Mouse (Mus musculus): ENCODE data around the gene Slc25a12.

GRCm38 (mm10) chr2:71256581-71256980 lies 111.0 kb downstream of the Slc25a12 start:
- no peak for TF ChIP-seq CTCF (IDR thresholded peaks at IDR 0.05; ENCODE audit: borderline replicate concordance, extremely low read depth, insufficient read depth, insufficient read length)
- no peak for TF ChIP-seq POLR2A (IDR thresholded peaks at IDR 0.05; ENCODE audit: borderline replicate concordance, extremely low read depth, insufficient read depth, insufficient read length, poor library complexity, severe bottlenecking)
